Mouse (Mus musculus) heart, postnatal 0 days (tissue): ENCODE measurements around the gene Fbxw2.

Experiments used
- CTCF ChIP-seq: IDR thresholded peaks from 2 replicates; pipeline ENCODE4 v1.5.1; 2016; ENCODE audit warnings: antibody characterized with exemption, control low read depth, low read depth
- EP300 ChIP-seq: IDR thresholded peaks from 2 replicates; pipeline ENCODE4 v1.6.1; 2016; ENCODE audit warnings: antibody characterized with exemption, low read depth

DNA sequence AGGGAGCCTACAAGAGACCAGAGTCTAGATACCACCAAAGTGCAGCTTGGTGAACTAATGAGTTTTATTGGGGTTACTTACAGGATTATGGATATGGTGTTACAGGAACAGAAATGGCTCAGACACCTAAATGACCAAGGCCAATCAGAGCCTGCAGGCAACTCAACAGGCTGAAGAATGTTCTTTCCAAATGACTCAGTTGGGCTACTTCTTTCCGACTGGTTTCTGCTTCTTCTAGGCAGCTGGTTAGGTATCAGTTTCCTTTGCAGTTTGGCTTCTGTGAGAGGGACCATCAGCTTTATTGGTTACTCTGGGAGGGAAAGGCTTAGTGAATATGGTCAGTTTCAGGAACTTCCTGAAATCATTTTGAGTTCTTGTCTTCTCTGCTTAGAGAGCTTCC, 21.6 kb upstream of the Fbxw2 start:
- TF ChIP-seq CTCF: no peak
- TF ChIP-seq EP300: no peak
